Mouse (Mus musculus): ENCODE results near the gene Il5.
"Not testable (repeated sequence)": the region's sequence is repeated elsewhere in the genome, so short reads cannot be mapped to it uniquely, and the experiment has no call there.

Il5 gene

GRCm38 (mm10) chr11:53745260-53745659 is 24.7 kb downstream of the Il5 start:
- no peak for DNase-seq (ENCODE audit: low spot score)

- no peak for DNase-seq (ENCODE audit: low spot score)
These were observed 27.4 kb downstream of the Il5 start for GRCm38 (mm10) chr11:53747985-53748384.

GRCm38 (mm10) chr11:53748614-53749013 is 28.0 kb downstream of the Il5 start:
- no peak for DNase-seq (ENCODE audit: low spot score)

- DNase-seq (ENCODE audit: low spot score): no peak
These were observed 28.7 kb downstream of the Il5 start for GRCm38 (mm10) chr11:53749306-53749705.

- no peak for DNase-seq (ENCODE audit: low spot score)
These were observed 29.2 kb downstream of the Il5 start for GRCm38 (mm10) chr11:53749716-53750352.

GRCm38 (mm10) chr11:53755011-53755595 is 34.5 kb downstream of the Il5 start:
- DNase-seq (ENCODE audit: low spot score): no peak

GRCm38 (mm10) chr11:53757612-53758011 is 37.0 kb downstream of the Il5 start:
- no peak for DNase-seq (ENCODE audit: low spot score)

- DNase-seq (ENCODE audit: low spot score): not testable (repeated sequence)
These were observed 37.4 kb downstream of the Il5 start for GRCm38 (mm10) chr11:53758033-53758432.

- no peak for DNase-seq (ENCODE audit: low spot score)
These were observed 38.3 kb downstream of the Il5 start for GRCm38 (mm10) chr11:53758791-53759351.

- no peak for DNase-seq (ENCODE audit: low spot score)
These were observed 39.2 kb downstream of the Il5 start for GRCm38 (mm10) chr11:53759545-53760406.

- DNase-seq (ENCODE audit: low spot score): no peak
These were observed 40.7 kb downstream of the Il5 start for GRCm38 (mm10) chr11:53761284-53761683.

GRCm38 (mm10) chr11:53761822-53762221 is 41.2 kb downstream of the Il5 start:
- peak; percentile 91 for DNase-seq (ENCODE audit: low spot score)

- DNase-seq (ENCODE audit: low spot score): no peak
These were observed 41.8 kb downstream of the Il5 start for GRCm38 (mm10) chr11:53762426-53762825.

GRCm38 (mm10) chr11:53762827-53763495 is 42.4 kb downstream of the Il5 start:
- peak; percentile 96 for DNase-seq (ENCODE audit: low spot score)

GRCm38 (mm10) chr11:53763496-53764140 is 43.0 kb downstream of the Il5 start:
- DNase-seq (ENCODE audit: low spot score): peak; percentile 95

- no peak for DNase-seq (ENCODE audit: low spot score)
These were observed 44.0 kb downstream of the Il5 start for GRCm38 (mm10) chr11:53764581-53764980.

- no peak for DNase-seq (ENCODE audit: low spot score)
These were observed 48.0 kb downstream of the Il5 start for GRCm38 (mm10) chr11:53768422-53769184.

GRCm38 (mm10) chr11:53769185-53769576 is 48.6 kb downstream of the Il5 start:
- DNase-seq (ENCODE audit: low spot score): no peak

- DNase-seq (ENCODE audit: low spot score): peak; percentile 98
These were observed 49.1 kb downstream of the Il5 start, which contains the start of gene Irf1 for GRCm38 (mm10) chr11:53769760-53770124. Irf1 (plus strand) TSS chr11:53770014.

GRCm38 (mm10) chr11:53770125-53770791 is 49.7 kb downstream of the Il5 start:
- DNase-seq (ENCODE audit: low spot score): peak; percentile 81

Data from lung, postnatal 25 days (tissue).